Mouse (Mus musculus) intestine, embryonic 16.5 days (tissue): ENCODE measurements at regions not wholly inside any gene's neighbourhood (a gene's known extent, or its start where the extent isn't known, plus 50 kb on each side); places are given as distances from the start of the nearest gene placed in this dataset.

Source experiments
- ATAC-seq: fragments of 200-750 bp; cut with Nextera tagmentation; 2 replicates; pipeline ENCODE4 v1.8.0; 2017; ENCODE audit warnings: moderate TSS enrichment, moderate library complexity
- H3K27ac ChIP-seq: fragments of 300-500 bp; sonication (generic); 2 replicates; pipeline ENCODE4 v1.5.1; 2014; ENCODE audit warnings: mild to moderate bottlenecking, low read length
- H3K27me3 ChIP-seq: fragments of 300-500 bp; sonication (generic); replicated peaks from 2 replicates; pipeline ENCODE4 v1.6.1; 2014; ENCODE audit warnings: low read length, control low read depth, mixed read lengths; ENCODE audit not compliant: control insufficient read depth, insufficient read depth
- H3K36me3 ChIP-seq: fragments of 300-500 bp; sonication (generic); 2 replicates; pipeline ENCODE4 v1.6.1; 2014; ENCODE audit warnings: low read length, control low read depth; ENCODE audit not compliant: control insufficient read depth, insufficient read depth
- H3K4me1 ChIP-seq: fragments of 300-500 bp; sonication (generic); 2 replicates; pipeline ENCODE4 v1.6.1; 2014; ENCODE audit warnings: low read length, control low read depth, mixed read lengths; ENCODE audit not compliant: control insufficient read depth, insufficient read depth
- H3K4me2 ChIP-seq: fragments of 300-500 bp; sonication (generic); 2 replicates; pipeline ENCODE4 v1.6.1; 2014; ENCODE audit warnings: low read depth, low read length, control low read depth
- H3K4me3 ChIP-seq: fragments of 300-500 bp; sonication (generic); 2 replicates; pipeline ENCODE4 v1.5.1; 2014; ENCODE audit warnings: mild to moderate bottlenecking, low read length
- H3K9ac ChIP-seq: fragments of 300-500 bp; sonication (generic); 2 replicates; pipeline ENCODE4 v1.6.1; 2014; ENCODE audit warnings: low read depth, low read length
- H3K9me3 ChIP-seq: fragments of 300-500 bp; sonication (generic); 2 replicates; pipeline ENCODE4 v1.6.1; 2016; ENCODE audit warnings: low read length, control low read depth; ENCODE audit not compliant: control insufficient read depth
- WGBS: fragments of 180-500 bp; shearing (Covaris S2); extraction: QIAGEN DNeasy Blood & Tissue Kit; methylation state at CpG from one replicate; pipeline ENCODE4 v1.1.7; 2014; 5-methylcytosine and 5-hydroxymethylcytosine counted together

DNA sequence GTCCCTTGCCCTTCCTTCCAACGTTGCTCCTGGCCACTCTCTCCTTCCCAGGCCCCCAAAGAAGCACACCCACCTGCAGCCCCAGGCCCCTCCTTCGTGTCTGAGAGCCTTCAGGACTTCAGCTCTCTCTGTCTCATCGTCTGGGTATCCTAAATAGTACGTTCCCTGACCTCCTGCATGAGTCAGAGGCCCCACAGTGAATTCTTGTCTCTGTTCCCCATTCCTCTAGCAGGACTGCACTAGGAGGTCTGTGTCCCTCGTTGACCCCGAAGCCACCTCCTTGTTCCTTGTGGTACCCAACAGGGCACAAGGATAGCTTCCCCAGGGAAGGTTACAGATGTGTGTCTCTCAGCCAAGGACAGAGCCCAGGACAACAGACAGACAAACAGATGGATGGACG, 71.4 kb downstream of the Gm26897 start:
- H3K27ac ChIP-seq: no peak overlapping the region
- H3K9me3 ChIP-seq: no peaks in the 10 kb centered on the region
- H3K4me2 ChIP-seq: no peak overlapping the region
- H3K9ac ChIP-seq: no peak overlapping the region
- no peak overlapping the region for H3K4me3 ChIP-seq
- H3K4me1 ChIP-seq: peaks cover 3% of the 10 kb centered on the region; the same call in 1 of the 2 replicates
- ATAC-seq: no peak
- H3K27me3 ChIP-seq: no peaks in the 10 kb centered on the region
- no peaks in the 10 kb centered on the region for H3K36me3 ChIP-seq
- whole genome bisulfite sequencing: 57% methylated on average over 7 of the region's 7 CpGs

DNA sequence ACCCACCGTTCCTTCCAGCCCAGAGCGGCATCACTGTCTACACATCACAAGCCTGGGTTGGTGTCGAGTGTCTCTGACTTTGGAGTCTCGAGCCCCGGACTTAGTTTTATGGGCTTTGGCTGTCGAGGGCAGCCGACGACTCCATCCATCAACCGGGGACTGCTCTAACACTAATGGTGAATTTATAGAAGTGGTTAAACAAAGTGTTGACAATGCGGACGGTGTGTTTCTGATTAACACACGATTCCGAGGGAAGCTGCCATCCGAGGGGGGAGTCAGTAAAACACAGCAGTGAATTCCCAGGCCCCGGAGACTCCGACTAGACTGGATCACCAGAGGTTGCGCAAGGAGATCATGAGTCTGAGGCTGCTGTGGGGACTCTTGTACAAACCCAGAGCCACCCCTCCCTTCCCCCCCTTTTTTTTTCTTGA, 72.1 kb downstream of the Gm26897 start:
- Histone ChIP-seq H3K27me3 (no peaks in the 10 kb centered on the region), H3K4me1 (peaks cover 7% of the 10 kb centered on the region; the same call in 1 of the 2 replicates), H3K36me3 (no peaks in the 10 kb centered on the region), H3K4me2 (no peak overlapping the region), H3K4me3 (no peak overlapping the region), H3K9me3 (no peaks in the 10 kb centered on the region), H3K27ac (no peak overlapping the region), H3K9ac (no peak overlapping the region)
- 15% methylated on average over 17 of the region's 17 CpGs for WGBS
- no peak for ATAC-seq

DNA sequence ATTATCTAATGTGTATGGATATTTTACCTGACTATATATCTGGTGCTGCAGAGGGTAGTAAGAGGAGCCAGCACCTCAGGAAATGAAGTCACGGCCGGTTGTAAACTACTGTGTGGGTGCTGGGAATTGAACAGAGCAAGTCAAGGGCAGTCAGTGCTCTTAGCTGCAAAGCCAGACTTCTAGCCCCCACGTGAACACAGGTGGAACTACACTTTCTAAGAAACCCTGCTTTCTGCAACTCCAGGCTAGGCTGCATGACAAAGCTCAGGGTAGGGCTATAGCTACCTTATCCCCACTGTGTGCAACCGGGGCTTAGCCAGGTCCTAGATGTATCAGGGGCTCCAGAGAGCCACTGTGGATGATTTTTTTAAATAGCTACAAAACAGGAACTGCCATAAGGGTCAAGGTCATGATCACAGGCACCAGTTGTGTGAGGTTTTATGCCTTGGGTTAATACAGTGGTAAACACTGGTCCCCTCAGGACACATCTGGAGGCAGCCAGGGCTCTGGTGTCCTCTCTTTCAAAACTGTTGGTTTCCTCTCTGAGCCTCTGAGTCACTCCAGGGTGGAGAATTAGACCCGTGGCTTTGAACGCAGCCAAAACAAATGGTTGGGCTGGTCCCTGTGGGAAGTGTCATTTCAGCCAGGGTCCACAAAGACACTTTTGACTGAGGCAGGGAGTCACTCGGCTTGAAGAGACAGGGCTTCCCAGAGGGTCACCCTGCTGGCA, 76.5 kb downstream of the Gm26897 start:
- Histone ChIP-seq H3K36me3 (no peaks in the 10 kb centered on the region), H3K9ac (no peak overlapping the region), H3K27ac (no peak overlapping the region), H3K4me2 (no peak overlapping the region), H3K27me3 (no peaks in the 10 kb centered on the region), H3K4me3 (no peak overlapping the region), H3K4me1 (peaks cover 7% of the 10 kb centered on the region; the same call in 1 of the 2 replicates), H3K9me3 (no peaks in the 10 kb centered on the region)
- WGBS: 33% methylated on average over 7 of the region's 7 CpGs
- no peak for ATAC-seq

DNA sequence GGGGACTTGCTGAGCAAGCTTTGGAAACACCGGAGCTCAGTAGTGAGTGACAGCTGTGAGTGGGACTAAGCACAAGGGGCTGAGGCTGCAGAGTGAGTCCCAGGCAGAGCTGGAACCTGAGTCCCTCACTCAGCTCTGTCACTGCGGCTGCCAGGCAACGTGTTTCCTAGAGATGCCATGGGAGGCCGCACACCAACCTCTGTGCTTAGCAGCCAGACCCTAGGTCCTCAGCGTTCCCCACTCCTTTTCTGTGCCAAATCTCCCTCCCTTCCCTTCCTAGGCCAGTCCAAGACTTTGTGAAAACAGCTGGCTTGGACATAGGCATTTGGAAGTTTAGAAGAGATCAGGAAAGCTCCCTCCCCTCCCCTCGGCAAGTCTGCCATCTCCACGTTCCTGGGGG, 78.9 kb downstream of the Gm26897 start:
- no peak overlapping the region for H3K9ac ChIP-seq
- H3K4me1 ChIP-seq: 0 out of 2 replicates have a peak, but pooled peaks cover 4% of the 10 kb centered on the region
- H3K4me3 ChIP-seq: no peak overlapping the region
- 44% methylated on average over 7 of the region's 7 CpGs for whole genome bisulfite sequencing
- no peak overlapping the region for H3K27ac ChIP-seq
- no peak overlapping the region for H3K4me2 ChIP-seq
- H3K36me3 ChIP-seq: no peaks in the 10 kb centered on the region
- H3K9me3 ChIP-seq: no peaks in the 10 kb centered on the region
- 0 out of 2 replicates have a peak, but pooled peaks have one; percentile 40 for ATAC-seq
- no peaks in the 10 kb centered on the region for H3K27me3 ChIP-seq

DNA sequence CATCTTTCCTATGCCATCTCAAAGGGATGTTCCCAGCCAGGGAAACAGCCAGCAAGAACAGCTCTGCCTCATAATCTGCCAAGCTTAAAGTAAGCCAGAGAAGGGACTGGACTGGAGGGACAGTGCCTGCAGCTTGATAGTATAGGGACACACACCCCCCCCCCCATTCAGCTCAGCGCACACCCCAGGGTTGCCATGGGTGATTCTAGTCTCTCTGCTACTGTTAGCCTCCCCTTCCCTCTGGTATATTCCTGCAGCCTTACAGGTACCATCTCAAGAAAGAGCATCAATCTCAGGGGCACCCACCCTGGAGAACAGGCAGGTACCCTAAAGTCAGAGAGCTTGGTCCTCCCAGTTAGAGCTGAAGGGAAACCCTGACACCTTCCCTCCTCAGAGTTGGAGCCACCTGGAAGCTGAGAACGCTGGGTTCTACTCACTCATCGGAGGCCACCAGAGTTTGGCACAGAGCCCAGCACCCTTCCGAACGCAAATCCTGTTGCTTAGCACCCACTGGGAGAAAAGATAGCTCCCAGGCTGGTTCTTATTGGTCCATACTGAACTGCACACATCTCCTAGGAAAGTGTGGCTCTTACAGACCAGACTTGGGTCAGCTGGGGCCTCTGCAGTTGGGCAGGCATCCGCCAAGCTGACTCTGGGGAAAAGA, 79.5 kb downstream of the Gm26897 start:
- no peak overlapping the region for H3K27ac ChIP-seq
- ATAC-seq: no peak

DNA sequence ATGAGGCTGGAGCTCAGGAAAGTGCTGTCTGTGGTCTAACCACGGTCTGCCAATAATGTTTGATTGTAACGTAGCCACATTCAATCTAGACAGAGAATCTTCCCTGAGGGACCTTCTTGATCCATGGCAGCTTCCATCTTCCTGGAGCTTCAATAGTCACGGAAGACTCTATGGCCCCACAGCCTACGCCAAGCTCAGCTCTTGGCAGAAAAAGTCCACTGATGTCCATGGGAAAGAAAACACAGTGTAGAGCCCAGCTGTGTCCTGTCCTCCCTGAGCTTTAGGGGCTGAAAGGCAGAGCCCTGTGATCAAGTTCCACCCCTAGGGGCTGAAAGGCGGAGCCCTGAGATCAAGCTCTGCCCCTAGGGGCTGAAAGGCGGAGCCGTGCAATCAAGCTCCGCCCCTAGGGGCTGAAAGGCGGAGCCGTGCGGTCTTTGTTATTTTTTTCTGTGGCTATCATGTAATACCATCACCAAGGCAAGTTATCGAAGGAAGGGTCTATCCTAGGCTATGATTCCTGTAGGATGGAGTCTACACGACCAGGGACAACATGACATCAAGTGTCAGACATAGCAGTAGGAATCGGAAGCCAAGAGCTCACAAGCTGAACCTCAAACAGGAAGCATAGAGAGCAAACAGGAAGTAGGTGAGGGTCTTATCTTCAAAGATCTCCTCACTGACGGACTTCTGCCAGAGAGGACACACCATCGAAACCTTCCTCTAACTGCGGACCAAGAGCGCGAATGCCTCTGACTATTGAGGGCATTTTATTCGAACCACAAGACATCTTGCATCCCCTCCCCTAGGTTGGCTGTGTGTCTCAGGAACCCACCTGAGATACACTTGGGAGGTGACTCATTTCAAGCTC, 81.4 kb downstream of the Gm26897 start:
- Histone ChIP-seq H3K27me3 (no peaks in the 10 kb centered on the region), H3K4me1 (0 out of 2 replicates have a peak, but pooled peaks cover 4% of the 10 kb centered on the region), H3K36me3 (no peaks in the 10 kb centered on the region), H3K27ac (no peak overlapping the region), H3K9me3 (no peaks in the 10 kb centered on the region), H3K9ac (no peak overlapping the region), H3K4me2 (no peak overlapping the region), H3K4me3 (no peak overlapping the region)
- 85% methylated on average over 20 of the region's 20 CpGs for whole genome bisulfite sequencing
- ATAC-seq: no peak

More for the DNA sequence above, 79.5 kb downstream of the Gm26897 start:
- Histone ChIP-seq H3K4me2 (no peak overlapping the region), H3K27me3 (no peaks in the 10 kb centered on the region), H3K36me3 (no peaks in the 10 kb centered on the region), H3K9ac (no peak overlapping the region), H3K4me1 (0 out of 2 replicates have a peak, but pooled peaks cover 4% of the 10 kb centered on the region), H3K4me3 (no peak overlapping the region), H3K9me3 (no peaks in the 10 kb centered on the region)
- WGBS: 59% methylated on average over 6 of the region's 6 CpGs

DNA sequence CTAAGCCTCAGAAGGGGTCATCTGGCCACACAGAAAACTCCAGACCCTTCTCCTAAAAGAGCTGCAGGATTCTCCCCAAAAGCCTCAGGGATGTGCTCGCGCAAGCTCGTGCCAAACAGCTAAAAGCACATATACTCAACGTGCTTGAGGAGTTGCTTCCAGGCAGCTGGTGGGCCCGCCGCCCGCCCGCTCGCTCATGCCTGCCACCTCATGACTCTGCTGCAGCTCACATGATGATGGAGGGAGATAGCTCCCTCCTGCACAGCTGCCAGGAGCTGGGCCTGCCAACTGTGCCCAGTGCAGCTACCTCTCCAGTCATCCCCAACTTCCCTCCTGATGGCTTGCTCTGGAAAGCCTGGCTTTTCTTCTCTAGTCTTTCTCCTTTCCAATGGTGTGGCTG, 87.2 kb downstream of the Gm26897 start:
- WGBS: 89% methylated on average over 9 of the region's 9 CpGs
- Histone ChIP-seq H3K4me3 (no peak overlapping the region), H3K4me1 (peaks cover 14% of the 10 kb centered on the region; the same call in 1 of the 2 replicates), H3K9ac (no peak overlapping the region), H3K27me3 (no peaks in the 10 kb centered on the region), H3K27ac (no peak overlapping the region), H3K36me3 (no peaks in the 10 kb centered on the region), H3K9me3 (no peaks in the 10 kb centered on the region), H3K4me2 (no peak overlapping the region)
- no peak for ATAC-seq

DNA sequence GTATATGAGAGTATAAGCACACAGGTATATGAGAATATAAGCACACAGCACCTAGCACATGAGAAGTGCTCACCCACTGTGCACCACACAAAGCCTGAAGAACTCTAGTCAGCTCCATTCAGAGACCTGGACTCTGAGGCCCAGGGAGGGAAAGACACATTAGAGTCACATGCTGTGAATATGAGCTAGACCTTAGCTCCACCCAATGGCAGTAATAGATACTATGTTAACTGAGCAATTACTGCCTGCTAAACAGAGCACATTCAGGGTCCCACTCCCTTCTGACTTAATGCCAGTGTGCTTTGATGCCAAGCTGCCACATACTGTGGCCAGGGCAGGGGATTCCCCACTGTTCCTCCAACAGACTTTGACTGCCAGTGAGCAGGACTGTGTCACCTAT, 89.2 kb downstream of the Gm26897 start:
- H3K27ac ChIP-seq: peak overlapping the region; percentile 65
- no peaks in the 10 kb centered on the region for H3K27me3 ChIP-seq
- H3K9me3 ChIP-seq: no peaks in the 10 kb centered on the region
- no peak overlapping the region for H3K4me2 ChIP-seq
- no peaks in the 10 kb centered on the region for H3K36me3 ChIP-seq
- no peak overlapping the region for H3K9ac ChIP-seq
- ATAC-seq: no peak
- H3K4me1 ChIP-seq: peaks cover 14% of the 10 kb centered on the region; the same call in 1 of the 2 replicates
- no peak overlapping the region for H3K4me3 ChIP-seq

DNA sequence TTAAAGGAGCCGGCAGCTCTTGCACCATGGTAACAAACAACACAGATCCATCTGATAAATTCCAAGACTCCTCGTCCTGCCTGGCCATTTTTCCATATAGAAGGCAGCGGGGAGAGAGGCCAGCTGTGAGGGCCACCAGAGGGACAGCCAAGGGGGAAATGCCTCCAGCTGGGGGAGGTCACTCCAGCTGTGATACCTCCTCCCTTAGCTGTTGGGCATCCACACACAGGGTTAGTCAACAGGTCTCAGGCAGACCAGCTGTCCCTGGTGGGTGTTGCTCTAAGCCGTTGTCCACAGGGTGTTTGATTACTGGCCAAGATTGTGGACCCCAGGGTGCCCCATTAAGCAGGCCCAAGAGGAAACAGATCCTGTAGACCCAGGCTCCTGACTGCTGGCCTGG, 89.7 kb downstream of the Gm26897 start:
- no peak overlapping the region for H3K4me3 ChIP-seq
- peak overlapping the region; percentile 65 for H3K27ac ChIP-seq
- H3K9me3 ChIP-seq: no peaks in the 10 kb centered on the region
- 16% methylated on average over 4 of the region's 4 CpGs for WGBS
- H3K9ac ChIP-seq: no peak overlapping the region
- no peaks in the 10 kb centered on the region for H3K36me3 ChIP-seq
- no peak overlapping the region for H3K4me2 ChIP-seq
- H3K4me1 ChIP-seq: peaks cover 14% of the 10 kb centered on the region; the same call in 1 of the 2 replicates
- no peaks in the 10 kb centered on the region for H3K27me3 ChIP-seq
- ATAC-seq: no peak
